Mouse (Mus musculus): ENCODE data around the gene Ampd3.
A peak's percentile ranks its signal among the peaks of the same experiment; 100 is the strongest.

Gene Ampd3

GRCm38 (mm10) chr7:110769094-110769493 is 1.1 kb downstream of the Ampd3 start:
- DNase-seq (ENCODE audit: extremely low read depth, low read depth): peak; percentile 64

GRCm38 (mm10) chr7:110770949-110771348 is 2.9 kb downstream of the Ampd3 start:
- DNase-seq (ENCODE audit: extremely low read depth, low read depth): peak; percentile 33

GRCm38 (mm10) chr7:110772343-110772742 is 4.3 kb downstream of the Ampd3 start:
- no peak for DNase-seq (ENCODE audit: extremely low read depth, low read depth)

- peak; percentile 88 for DNase-seq (ENCODE audit: extremely low read depth, low read depth)
Observed at GRCm38 (mm10) chr7:110773204-110774002, 5.4 kb downstream of the Ampd3 start.

- peak; percentile 37 for DNase-seq (ENCODE audit: extremely low read depth, low read depth)
Observed at GRCm38 (mm10) chr7:110774077-110774476, 6.1 kb downstream of the Ampd3 start.

- DNase-seq (ENCODE audit: extremely low read depth, low read depth): peak; percentile 92
Observed at GRCm38 (mm10) chr7:110774674-110775073, 6.7 kb downstream of the Ampd3 start.

GRCm38 (mm10) chr7:110777146-110778001 is 9.4 kb downstream of the Ampd3 start:
- DNase-seq (ENCODE audit: extremely low read depth, low read depth): no peak

- DNase-seq (ENCODE audit: extremely low read depth, low read depth): no peak
Observed at GRCm38 (mm10) chr7:110778933-110779332, 10.9 kb downstream of the Ampd3 start.

GRCm38 (mm10) chr7:110779605-110780111 is 11.7 kb downstream of the Ampd3 start:
- no peak for DNase-seq (ENCODE audit: extremely low read depth, low read depth)

- DNase-seq (ENCODE audit: extremely low read depth, low read depth): no peak
Observed at GRCm38 (mm10) chr7:110780520-110780919, 12.5 kb downstream of the Ampd3 start.

GRCm38 (mm10) chr7:110781231-110781711 is 13.3 kb downstream of the Ampd3 start:
- peak; percentile 62 for DNase-seq (ENCODE audit: extremely low read depth, low read depth)

GRCm38 (mm10) chr7:110782135-110782534 is 14.1 kb downstream of the Ampd3 start:
- DNase-seq (ENCODE audit: extremely low read depth, low read depth): peak; percentile 65

- DNase-seq (ENCODE audit: extremely low read depth, low read depth): no peak
Observed at GRCm38 (mm10) chr7:110782845-110783478, 15.0 kb downstream of the Ampd3 start.

- DNase-seq (ENCODE audit: extremely low read depth, low read depth): no peak
Observed at GRCm38 (mm10) chr7:110784965-110785364, 17.0 kb downstream of the Ampd3 start.

- no peak for DNase-seq (ENCODE audit: extremely low read depth, low read depth)
Observed at GRCm38 (mm10) chr7:110785741-110786146, 17.7 kb downstream of the Ampd3 start.

- DNase-seq (ENCODE audit: extremely low read depth, low read depth): no peak
Observed at GRCm38 (mm10) chr7:110787310-110787709, 19.3 kb downstream of the Ampd3 start.

- no peak for DNase-seq (ENCODE audit: extremely low read depth, low read depth)
Observed at GRCm38 (mm10) chr7:110790878-110791277, 22.9 kb downstream of the Ampd3 start.

- no peak for DNase-seq (ENCODE audit: extremely low read depth, low read depth)
Observed at GRCm38 (mm10) chr7:110792201-110792600, 24.2 kb downstream of the Ampd3 start.

GRCm38 (mm10) chr7:110792834-110793233 is 24.8 kb downstream of the Ampd3 start:
- no peak for DNase-seq (ENCODE audit: extremely low read depth, low read depth)

- no peak for DNase-seq (ENCODE audit: extremely low read depth, low read depth)
Observed at GRCm38 (mm10) chr7:110794722-110795121, 26.7 kb downstream of the Ampd3 start.

GRCm38 (mm10) chr7:110796367-110797051 is 28.5 kb downstream of the Ampd3 start:
- no peak for DNase-seq (ENCODE audit: extremely low read depth, low read depth)

All from MEL-GATA-1-ER (cell line).